Mouse (Mus musculus): ENCODE results near the gene Pigq. TPM values are rescaled to one million over a fixed set of nuclear protein-coding genes. Genes with fewer than 3 reads are reported as not detected.

Pigq gene
- polyA plus RNA-seq, 1 experiment, result 236 TPM

GRCm38 (mm10) chr17:25913877-25914275 is 30.9 kb downstream of the Pigq start:
- WGBS, result 38% methylated on average over 1 of the region's 1 CpGs
- peak overlapping the region; percentile 86 for H3K27ac ChIP-seq (ENCODE audit: insufficient read depth, low read depth, low read length)
- DNase-seq, result peak; percentile 46

GRCm38 (mm10) chr17:25913186-25913876 is 31.4 kb downstream of the Pigq start:
- H3K27me3 ChIP-seq (replicated peaks; ENCODE audit: control insufficient read depth, insufficient read depth, low read length), result no peaks in the 10 kb centered on the region
- TF ChIP-seq CTCF (conservative IDR thresholded peaks at IDR 0.05; ENCODE audit: insufficient read depth, insufficient read length, low read depth, low read length) (no peak), POLR2A (IDR thresholded peaks at IDR 0.05; ENCODE audit: low read depth, low read length) (no peak)
- no peaks in the 10 kb centered on the region for H3K36me3 ChIP-seq (ENCODE audit: control insufficient read depth, insufficient read depth, low read length)
- peaks cover 25% of the 10 kb centered on the region for H3K4me1 ChIP-seq (ENCODE audit: control insufficient read depth, insufficient read depth, low read length)
- DNase-seq, result peak; percentile 54
- H3K27ac ChIP-seq (ENCODE audit: insufficient read depth, low read depth, low read length), result peak overlapping the region; percentile 86
- peak overlapping the region; percentile 20; the same call in 1 of the 2 replicates for H3K4me3 ChIP-seq (ENCODE audit: insufficient read depth, low read depth, low read length)
- WGBS, result 47% methylated on average over 14 of the region's 14 CpGs

More at GRCm38 (mm10) chr17:25913877-25914275, 30.9 kb downstream of the Pigq start:
- no peak for TF ChIP-seq CTCF (conservative IDR thresholded peaks at IDR 0.05; ENCODE audit: insufficient read depth, insufficient read length, low read depth, low read length)
- no peak for TF ChIP-seq POLR2A (IDR thresholded peaks at IDR 0.05; ENCODE audit: low read depth, low read length)
- no peaks in the 10 kb centered on the region for H3K36me3 ChIP-seq (ENCODE audit: control insufficient read depth, insufficient read depth, low read length)
- no peak overlapping the region for H3K4me3 ChIP-seq (ENCODE audit: insufficient read depth, low read depth, low read length)
- H3K27me3 ChIP-seq (replicated peaks; ENCODE audit: control insufficient read depth, insufficient read depth, low read length), result no peaks in the 10 kb centered on the region
- peaks cover 30% of the 10 kb centered on the region for H3K4me1 ChIP-seq (ENCODE audit: control insufficient read depth, insufficient read depth, low read length)

- H3K27me3 ChIP-seq (replicated peaks; ENCODE audit: control insufficient read depth, insufficient read depth, low read length), result no peaks in the 10 kb centered on the region
- H3K4me1 ChIP-seq (ENCODE audit: control insufficient read depth, insufficient read depth, low read length), result peaks cover 25% of the 10 kb centered on the region
- DNase-seq, result peak; percentile 63
- 64% methylated on average over 4 of the region's 4 CpGs for WGBS
- no peak overlapping the region for H3K4me3 ChIP-seq (ENCODE audit: insufficient read depth, low read depth, low read length)
- TF ChIP-seq CTCF (conservative IDR thresholded peaks at IDR 0.05; ENCODE audit: insufficient read depth, insufficient read length, low read depth, low read length), result no peak
- no peak for TF ChIP-seq POLR2A (IDR thresholded peaks at IDR 0.05; ENCODE audit: low read depth, low read length)
- H3K36me3 ChIP-seq (ENCODE audit: control insufficient read depth, insufficient read depth, low read length), result no peaks in the 10 kb centered on the region
- H3K27ac ChIP-seq (ENCODE audit: insufficient read depth, low read depth, low read length), result no peak overlapping the region
These were observed 32.9 kb downstream of the Pigq start for GRCm38 (mm10) chr17:25911816-25912215.

- Histone ChIP-seq H3K27me3 (replicated peaks; ENCODE audit: control insufficient read depth, insufficient read depth, low read length) (no peaks in the 10 kb centered on the region), H3K36me3 (ENCODE audit: control insufficient read depth, insufficient read depth, low read length) (no peaks in the 10 kb centered on the region), H3K4me3 (ENCODE audit: insufficient read depth, low read depth, low read length) (no peak overlapping the region), H3K4me1 (ENCODE audit: control insufficient read depth, insufficient read depth, low read length) (peaks cover 10% of the 10 kb centered on the region), H3K27ac (ENCODE audit: insufficient read depth, low read depth, low read length) (no peak overlapping the region)
- no peak for DNase-seq
- TF ChIP-seq CTCF (conservative IDR thresholded peaks at IDR 0.05; ENCODE audit: insufficient read depth, insufficient read length, low read depth, low read length), result no peak
- no peak for TF ChIP-seq POLR2A (IDR thresholded peaks at IDR 0.05; ENCODE audit: low read depth, low read length)
- WGBS, result 82% methylated on average over 2 of the region's 2 CpGs
These were observed 37.1 kb downstream of the Pigq start for GRCm38 (mm10) chr17:25907640-25908039.

GRCm38 (mm10) chr17:25903061-25903460 is 41.7 kb downstream of the Pigq start:
- H3K36me3 ChIP-seq (ENCODE audit: control insufficient read depth, insufficient read depth, low read length), result no peaks in the 10 kb centered on the region
- H3K4me3 ChIP-seq (ENCODE audit: insufficient read depth, low read depth, low read length), result no peak overlapping the region
- no peaks in the 10 kb centered on the region for H3K4me1 ChIP-seq (ENCODE audit: control insufficient read depth, insufficient read depth, low read length)
- DNase-seq, result no peak
- 90% methylated on average over 3 of the region's 3 CpGs for WGBS
- TF ChIP-seq POLR2A (IDR thresholded peaks at IDR 0.05; ENCODE audit: low read depth, low read length) (no peak), CTCF (conservative IDR thresholded peaks at IDR 0.05; ENCODE audit: insufficient read depth, insufficient read length, low read depth, low read length) (no peak)
- H3K27ac ChIP-seq (ENCODE audit: insufficient read depth, low read depth, low read length), result no peak overlapping the region
- no peaks in the 10 kb centered on the region for H3K27me3 ChIP-seq (replicated peaks; ENCODE audit: control insufficient read depth, insufficient read depth, low read length)

GRCm38 (mm10) chr17:25900193-25900592 is 44.5 kb downstream of the Pigq start:
- 100% methylated on average over 1 of the region's 1 CpGs for WGBS

GRCm38 (mm10) chr17:25895891-25896290 is 48.8 kb downstream of the Pigq start:
- no peaks in the 10 kb centered on the region; the same call in 1 of the 2 replicates for H3K4me1 ChIP-seq (ENCODE audit: control insufficient read depth, insufficient read depth, low read length)
- H3K4me3 ChIP-seq (ENCODE audit: insufficient read depth, low read depth, low read length), result no peak overlapping the region
- H3K27me3 ChIP-seq (replicated peaks; ENCODE audit: control insufficient read depth, insufficient read depth, low read length), result no peaks in the 10 kb centered on the region
- no peak overlapping the region for H3K27ac ChIP-seq (ENCODE audit: insufficient read depth, low read depth, low read length)
- WGBS, result 58% methylated on average over 12 of the region's 12 CpGs
- no peaks in the 10 kb centered on the region for H3K36me3 ChIP-seq (ENCODE audit: control insufficient read depth, insufficient read depth, low read length)
- TF ChIP-seq POLR2A (IDR thresholded peaks at IDR 0.05; ENCODE audit: low read depth, low read length) (no peak), CTCF (conservative IDR thresholded peaks at IDR 0.05; ENCODE audit: insufficient read depth, insufficient read length, low read depth, low read length) (no peak)
- no peak for DNase-seq

More at GRCm38 (mm10) chr17:25900193-25900592, 44.5 kb downstream of the Pigq start:
- Histone ChIP-seq H3K36me3 (ENCODE audit: control insufficient read depth, insufficient read depth, low read length) (no peaks in the 10 kb centered on the region), H3K27me3 (replicated peaks; ENCODE audit: control insufficient read depth, insufficient read depth, low read length) (no peaks in the 10 kb centered on the region), H3K27ac (ENCODE audit: insufficient read depth, low read depth, low read length) (no peak overlapping the region), H3K4me3 (ENCODE audit: insufficient read depth, low read depth, low read length) (no peak overlapping the region), H3K4me1 (ENCODE audit: control insufficient read depth, insufficient read depth, low read length) (no peaks in the 10 kb centered on the region; the same call in 1 of the 2 replicates)
- TF ChIP-seq POLR2A (IDR thresholded peaks at IDR 0.05; ENCODE audit: low read depth, low read length), result no peak
- no peak for TF ChIP-seq CTCF (conservative IDR thresholded peaks at IDR 0.05; ENCODE audit: insufficient read depth, insufficient read length, low read depth, low read length)
- DNase-seq, result no peak

Data from kidney, adult 2 months (tissue).